Mouse (Mus musculus): ENCODE measurements at regions not wholly inside any gene's neighbourhood (a gene's known extent, or its start where the extent isn't known, plus 50 kb on each side); places are given as distances from the start of the nearest gene placed in this dataset.
"Not testable (repeated sequence)": the region's sequence is repeated elsewhere in the genome, so short reads cannot be mapped to it uniquely, and the experiment has no call there.

- DNase-seq = peak; percentile 91
These were observed 68.3 kb downstream of the Hsp90b1 start for GRCm38 (mm10) chr10:86636953-86637376.

- DNase-seq = not testable (repeated sequence)
These were observed 68.8 kb downstream of the Hsp90b1 start for GRCm38 (mm10) chr10:86636515-86636914.

- DNase-seq = not testable (repeated sequence)
These were observed 78.6 kb downstream of the Hsp90b1 start for GRCm38 (mm10) chr10:86626734-86627133.

GRCm38 (mm10) chr10:86617958-86618664, 87.2 kb downstream of the Hsp90b1 start:
- DNase-seq = not testable (repeated sequence)

GRCm38 (mm10) chr10:86612341-86612740, 93.0 kb downstream of the Hsp90b1 start:
- peak; percentile 13 for DNase-seq

GRCm38 (mm10) chr10:86610027-86610426, 95.3 kb downstream of the Hsp90b1 start:
- not testable (repeated sequence) for DNase-seq

GRCm38 (mm10) chr10:86600843-86601242, 102.1 kb upstream of the Syn3 start:
- DNase-seq = peak; percentile 22

- peak; percentile 37 for DNase-seq
These were observed 101.3 kb upstream of the Syn3 start for GRCm38 (mm10) chr10:86599991-86600390.

GRCm38 (mm10) chr10:86590211-86590610, 91.5 kb upstream of the Syn3 start:
- DNase-seq = not testable (repeated sequence)

GRCm38 (mm10) chr10:86566875-86567274, 68.2 kb upstream of the Syn3 start:
- DNase-seq = not testable (repeated sequence)

- DNase-seq = peak; percentile 28
These were observed 57.1 kb upstream of the Syn3 start for GRCm38 (mm10) chr10:86555843-86556242.
